Mouse (Mus musculus) ES-E14 (cell line): ENCODE measurements around the gene Abhd12.

Experiments
- CHD2 ChIP-seq: IDR thresholded peaks from 2 replicates; pipeline ENCODE4 v1.6.1; 2014; ENCODE audit warnings: mild to moderate bottlenecking, low read depth, low read length, inconsistent platforms
- HCFC1 ChIP-seq: IDR thresholded peaks from 2 replicates; pipeline ENCODE4 v1.6.1; 2012; ENCODE audit warnings: low read length, inconsistent platforms, borderline replicate concordance; ENCODE audit not compliant: insufficient read depth
- MAFK ChIP-seq: IDR thresholded peaks from 2 replicates; pipeline ENCODE4 v1.6.1; 2014; ENCODE audit warnings: mild to moderate bottlenecking, low read depth, low read length, inconsistent platforms; ENCODE audit not compliant: insufficient read depth
- ZC3H11A ChIP-seq: IDR thresholded peaks from 2 replicates; pipeline ENCODE4 v1.6.1; 2012; ENCODE audit warnings: low read depth, mild to moderate bottlenecking, inconsistent platforms, low read length, borderline replicate concordance
- ZNF384 ChIP-seq: IDR thresholded peaks from 2 replicates; pipeline ENCODE4 v1.6.1; 2012; ENCODE audit warnings: low read depth, low read length, inconsistent platforms

DNA sequence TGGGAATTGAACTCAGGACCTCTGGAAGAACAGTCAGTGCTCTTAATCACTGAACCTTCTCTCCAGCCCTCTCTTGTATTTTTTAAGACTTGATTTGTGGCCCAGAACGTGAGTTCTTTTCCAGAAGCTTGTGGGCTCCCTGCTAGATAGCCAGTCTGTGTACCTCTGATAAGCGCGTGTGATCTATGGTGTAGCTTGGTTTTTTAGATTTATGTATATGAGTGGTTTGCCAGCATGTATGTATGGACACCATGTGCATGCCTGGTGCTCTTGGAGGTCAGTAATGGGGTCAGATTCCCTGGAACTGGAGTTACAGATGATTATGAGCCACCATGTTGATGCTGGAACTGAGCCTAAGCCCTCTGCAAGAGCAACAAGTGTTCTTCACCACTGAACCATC is 16.0 kb upstream of the Abhd12 start:
- TF ChIP-seq MAFK (no peak), CHD2 (no peak), ZC3H11A (no peak), ZNF384 (no peak), HCFC1 (no peak)
